Mouse (Mus musculus) left cerebral cortex, adult 6 months (tissue): ENCODE data around the gene Spry1. TPM values are rescaled to one million over a fixed set of nuclear protein-coding genes. Genes with fewer than 3 reads are reported as not detected.

Source experiments
- long read RNA-seq, 2 experiments: library from polyadenylated mRNA; unstranded; transcript quantifications; one replicate each; pipeline ENCODE4 v2.0.0; 2019 to 2020
- polyA plus RNA-seq: library from polyadenylated mRNA; unstranded; fragments of <200 nt; fragmentation: Nextera tagmentation; gene quantifications from 2 replicates; pipeline ENCODE4 v1.2.3, GENCODE M21; 2021

Spry1 gene
- polyA plus RNA-seq = 0.65 and 1.6 TPM in 2 replicates
- long read RNA-seq, experiment 1, partial matches to known transcripts = 1 of 6 reads
- long read RNA-seq, experiment 1, other reads (novel, unspliced or antisense) = 5 of 6 reads
- long read RNA-seq, experiment 2 = 0 reads

GRCm38 (mm10) chr3:37639690-37640089 lies at the start of gene Spry1:
Gene Spry1 (plus strand): TSS chr3:37639947.

Other genes starting within 250 kb of the Spry1 start
- 8.6 and 11.6 TPM in 2 replicates for gene Spata5, start 220.1 kb upstream of the Spry1 start, polyA plus RNA-seq
- 7.6 and 8.9 TPM in 2 replicates for gene Nudt6, start 219.7 kb upstream of the Spry1 start, polyA plus RNA-seq
- 12.5 and 16.2 TPM in 2 replicates for gene Gm5148, start 84.5 kb downstream of the Spry1 start, polyA plus RNA-seq